Mouse (Mus musculus): ENCODE measurements at regions not wholly inside any gene's neighbourhood (a gene's known extent, or its start where the extent isn't known, plus 50 kb on each side); places are given as distances from the start of the nearest gene placed in this dataset.

DNA sequence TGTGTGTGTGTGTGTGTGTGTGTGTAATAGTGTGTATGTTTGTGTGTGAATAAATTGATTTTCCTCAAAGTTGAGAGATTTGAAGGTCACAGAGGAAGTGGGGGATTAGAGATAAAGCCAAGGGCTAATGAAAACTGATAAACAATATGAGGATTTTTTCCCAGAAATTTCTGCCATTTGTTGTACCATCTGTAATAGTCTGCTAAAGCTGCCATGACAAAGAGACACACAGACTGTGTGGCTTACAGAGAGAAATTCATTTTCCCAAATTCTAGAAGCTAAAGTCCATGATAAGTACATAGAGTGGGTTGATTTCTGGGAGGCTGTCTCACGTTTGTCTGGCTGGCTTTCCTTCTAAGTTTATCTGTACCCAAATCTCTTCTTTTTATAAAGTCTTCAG lies 259.6 kb downstream of the Ndufa4 start:
- no peak for ATAC-seq (ENCODE audit: insufficient number of reproducible peaks, low FRiP score, low TSS enrichment)

DNA sequence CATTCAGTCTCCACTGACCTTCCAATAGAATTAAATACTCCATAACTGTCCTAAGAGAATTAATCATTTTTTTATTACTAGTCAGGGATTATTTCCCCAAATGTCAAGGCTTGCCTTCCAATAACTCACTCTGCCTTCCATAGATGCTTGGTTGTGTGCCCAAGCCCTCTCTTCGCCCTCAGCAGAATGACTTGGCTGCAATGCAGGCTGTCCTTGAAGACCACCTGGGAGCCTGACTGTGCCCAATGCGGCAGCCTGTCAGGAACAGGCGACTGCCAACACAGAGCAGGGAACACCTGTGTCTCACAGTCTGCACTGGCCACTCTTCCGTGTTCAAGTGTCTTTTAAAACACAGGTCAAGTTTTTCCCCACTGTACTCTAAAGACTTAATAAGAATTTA lies 294.0 kb downstream of the Ndufa4 start:
- ATAC-seq (ENCODE audit: insufficient number of reproducible peaks, low FRiP score, low TSS enrichment), result no peak

DNA sequence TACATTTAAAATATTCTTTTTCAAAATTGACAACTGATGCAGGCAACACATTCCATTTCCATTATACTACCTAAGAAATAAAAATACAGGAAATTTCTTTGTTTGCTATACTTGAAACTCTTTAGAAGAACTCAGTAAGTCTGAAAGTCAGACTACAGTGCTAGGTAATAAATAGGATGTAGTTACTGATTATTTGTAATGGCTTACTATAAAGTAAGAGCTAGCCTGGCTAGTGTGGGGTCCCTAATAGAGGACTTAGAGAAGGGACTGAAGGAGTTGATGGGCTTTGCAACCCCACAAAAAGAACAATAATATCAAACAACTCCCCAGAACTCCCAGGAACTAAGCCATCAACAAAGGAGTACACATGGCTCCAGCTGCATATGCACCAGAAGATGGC lies 299.1 kb downstream of the Ndufa4 start:
- no peak for ATAC-seq (ENCODE audit: insufficient number of reproducible peaks, low FRiP score, low TSS enrichment)

DNA sequence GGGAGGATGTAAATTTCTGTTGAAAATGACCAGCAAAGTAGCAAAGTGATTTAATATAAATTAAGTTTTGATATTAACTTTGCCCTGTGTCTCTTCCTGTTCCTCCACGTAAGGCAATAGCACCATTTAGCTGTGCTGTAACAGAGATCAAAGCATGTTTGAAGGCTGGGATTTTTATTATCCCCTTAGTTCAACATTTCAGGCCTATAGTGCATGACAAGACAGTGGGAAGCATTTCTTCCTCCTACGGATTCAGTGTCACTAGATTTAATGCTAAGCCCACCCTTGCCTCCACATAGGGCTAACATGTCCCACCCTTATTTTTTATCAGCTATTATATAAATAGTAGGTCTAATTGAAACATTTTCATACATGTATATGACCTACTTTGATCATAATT lies 299.6 kb downstream of the Ndufa4 start:
- ATAC-seq (ENCODE audit: insufficient number of reproducible peaks, low FRiP score, low TSS enrichment), result no peak

DNA sequence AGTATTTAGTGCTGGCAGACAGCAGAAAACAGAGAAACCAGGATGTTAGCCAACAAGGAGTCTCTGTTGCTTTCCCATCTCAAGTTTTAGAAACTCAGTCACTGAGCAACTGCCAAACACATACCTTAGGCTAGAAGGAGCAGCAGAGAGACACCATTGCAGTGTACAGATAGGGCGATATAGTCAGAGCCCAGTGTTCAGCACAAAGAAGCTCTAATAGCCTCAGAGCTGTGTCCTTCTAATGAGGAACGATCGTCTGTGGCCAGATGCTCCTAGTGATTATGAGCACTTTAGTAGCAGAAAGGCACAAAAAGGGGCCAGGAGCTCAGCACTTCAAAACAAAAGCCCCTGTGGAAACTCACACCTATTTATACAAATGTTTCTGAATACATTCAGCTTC lies 301.2 kb downstream of the Ndufa4 start:
- ATAC-seq (ENCODE audit: insufficient number of reproducible peaks, low FRiP score, low TSS enrichment), result no peak

DNA sequence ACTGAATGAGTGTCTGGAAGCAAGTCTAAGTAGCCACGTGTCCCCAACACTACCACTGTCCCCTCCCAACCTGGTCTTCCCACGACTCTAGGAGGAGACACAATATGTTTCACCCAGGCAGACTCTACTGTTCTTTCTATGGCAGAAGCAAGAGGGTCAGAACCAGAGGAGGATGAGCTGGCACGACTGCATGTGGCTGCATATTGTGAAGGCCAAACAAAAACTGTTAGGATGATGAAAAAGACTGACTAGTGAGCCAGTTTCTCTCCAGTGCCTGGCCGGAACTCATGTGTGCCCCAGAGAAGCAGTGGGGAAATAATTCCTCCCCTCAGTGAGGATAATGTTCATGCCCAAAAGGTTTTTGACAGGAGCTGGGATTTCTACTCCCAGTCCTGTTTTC lies 301.8 kb downstream of the Ndufa4 start:
- ATAC-seq (ENCODE audit: insufficient number of reproducible peaks, low FRiP score, low TSS enrichment), result no peak

DNA sequence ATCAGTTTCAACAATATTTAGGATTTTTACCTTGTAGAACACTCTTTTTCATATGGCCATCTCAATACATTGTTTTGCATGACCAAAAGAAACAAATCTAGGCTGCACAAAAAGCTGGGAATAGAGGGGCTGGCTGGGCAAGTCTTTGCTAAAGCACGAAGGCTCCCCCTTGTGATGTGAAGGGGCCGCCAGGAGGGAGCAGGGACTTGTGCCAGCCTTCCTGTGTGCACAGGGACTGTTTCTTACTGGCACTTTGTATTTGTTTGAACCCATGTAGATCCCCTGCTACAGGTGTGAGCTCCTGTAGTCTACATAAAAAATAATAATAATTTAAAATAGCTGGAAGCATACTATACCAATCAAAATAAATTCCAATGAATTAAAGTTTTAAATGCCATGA lies 312.4 kb downstream of the Ndufa4 start:
- no peak for ATAC-seq (ENCODE audit: insufficient number of reproducible peaks, low FRiP score, low TSS enrichment)

DNA sequence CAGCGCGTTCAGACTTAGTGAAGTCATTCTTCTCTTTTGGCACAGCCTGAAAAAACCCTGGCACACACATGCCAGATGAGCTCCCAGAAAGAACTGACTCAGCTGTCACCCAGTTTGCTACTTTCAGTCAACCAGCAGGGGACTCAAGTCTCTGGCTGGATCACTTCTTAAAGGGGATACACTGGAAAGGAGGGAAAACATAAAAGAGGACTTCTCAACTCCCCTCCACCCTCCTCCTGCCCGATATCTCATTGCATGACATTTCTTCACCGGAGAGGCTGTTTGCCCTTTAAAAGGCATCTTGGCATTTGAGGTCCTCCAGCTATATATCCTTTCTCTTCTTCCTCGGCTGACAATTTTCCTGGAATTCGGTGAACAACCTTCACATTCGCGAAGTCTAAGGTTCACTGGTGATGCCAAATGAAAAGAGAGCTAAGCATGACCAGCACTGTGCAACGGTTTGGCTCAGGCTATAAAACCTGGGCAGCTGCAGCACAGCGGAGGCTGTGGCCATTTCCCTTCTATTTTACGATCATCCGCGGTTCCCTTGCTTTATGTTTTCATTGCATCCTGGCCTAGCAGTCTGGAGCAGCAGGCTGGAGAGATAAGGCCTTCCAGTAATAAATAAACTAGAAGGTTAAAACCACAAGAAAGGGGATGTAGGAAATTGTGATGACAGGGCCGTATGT lies 313.6 kb downstream of the Ndufa4 start:
- peak; percentile 59 for ATAC-seq (ENCODE audit: insufficient number of reproducible peaks, low FRiP score, low TSS enrichment)

DNA sequence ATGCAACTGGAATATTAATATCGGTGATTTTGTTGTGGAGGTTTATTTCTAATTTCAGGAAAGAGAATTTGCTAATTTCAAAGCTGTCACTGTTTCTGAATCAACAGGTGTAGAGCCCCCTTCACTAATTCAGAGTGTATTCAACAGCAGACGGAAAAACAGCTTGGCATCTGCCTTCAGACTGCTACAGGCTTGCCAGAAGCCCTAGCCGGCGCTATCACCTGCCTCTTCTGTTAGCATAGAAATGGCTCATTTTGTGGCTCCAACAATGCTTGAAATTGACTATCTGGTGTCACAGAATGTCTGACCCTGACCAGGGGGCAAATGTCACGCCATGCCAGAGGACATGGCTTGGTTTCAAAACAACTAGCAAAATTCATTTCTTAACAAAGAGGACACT lies 331.2 kb downstream of the Ndufa4 start:
- no peak for ATAC-seq (ENCODE audit: insufficient number of reproducible peaks, low FRiP score, low TSS enrichment)

DNA sequence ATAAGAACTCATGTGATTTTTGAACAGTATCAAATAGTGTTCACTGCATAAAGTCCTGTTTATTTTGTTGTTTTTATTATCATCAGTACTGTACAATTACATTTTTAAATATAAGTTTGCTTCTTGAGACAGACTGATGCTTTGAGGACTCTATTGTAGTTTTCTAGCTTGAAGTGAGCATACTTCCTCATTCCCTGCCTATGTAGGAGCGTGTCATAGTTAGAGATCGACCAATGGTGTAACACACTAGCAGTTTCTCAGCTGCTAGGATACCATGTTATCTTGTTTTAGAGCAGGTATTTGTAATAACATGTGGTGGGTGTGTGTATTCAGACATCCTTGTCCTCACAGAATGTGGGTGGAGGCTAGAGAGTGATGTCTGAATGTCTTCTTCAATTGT lies 342.1 kb downstream of the Ndufa4 start:
- ATAC-seq (ENCODE audit: insufficient number of reproducible peaks, low FRiP score, low TSS enrichment), result no peak

DNA sequence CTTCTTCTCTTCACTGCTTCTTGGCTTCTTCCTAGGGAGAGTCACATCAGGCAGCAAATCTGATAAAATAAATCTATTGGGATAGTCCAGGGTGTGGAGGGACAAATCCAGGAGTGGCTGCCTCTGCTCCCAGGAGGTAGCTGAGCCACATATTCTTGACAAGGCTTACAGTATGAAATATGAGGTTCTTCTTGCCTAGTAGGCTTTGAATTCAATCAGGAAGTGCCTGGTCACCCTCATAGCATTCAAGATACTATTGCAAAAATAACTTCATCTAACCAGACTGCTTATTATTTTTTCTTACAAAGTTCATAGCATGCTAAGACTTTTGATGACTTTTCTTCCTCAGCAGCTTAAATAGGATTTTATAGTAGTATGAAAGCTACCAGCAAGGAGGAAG lies 356.8 kb downstream of the Ndufa4 start:
- no peak for ATAC-seq (ENCODE audit: insufficient number of reproducible peaks, low FRiP score, low TSS enrichment)

DNA sequence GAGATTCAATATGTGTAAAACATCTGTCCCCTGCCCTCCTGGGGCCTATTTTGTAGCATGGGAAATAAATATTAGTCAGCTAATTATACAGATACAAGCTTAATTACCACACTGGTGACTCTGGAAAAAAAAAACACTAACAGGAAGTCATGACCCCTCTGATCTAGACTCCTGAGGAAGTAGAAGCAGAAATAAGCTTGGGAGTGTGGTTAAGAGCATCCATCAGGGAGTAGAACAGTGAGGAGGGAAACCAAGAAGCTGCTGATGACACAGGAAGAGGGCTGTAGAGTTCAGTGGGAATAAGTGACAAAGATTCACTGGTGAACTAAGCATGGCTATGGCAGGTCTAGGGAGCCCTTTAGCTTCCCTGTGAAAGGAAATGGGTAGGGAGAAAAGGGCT lies 360.0 kb downstream of the Ndufa4 start:
- no peak for ATAC-seq (ENCODE audit: insufficient number of reproducible peaks, low FRiP score, low TSS enrichment)

DNA sequence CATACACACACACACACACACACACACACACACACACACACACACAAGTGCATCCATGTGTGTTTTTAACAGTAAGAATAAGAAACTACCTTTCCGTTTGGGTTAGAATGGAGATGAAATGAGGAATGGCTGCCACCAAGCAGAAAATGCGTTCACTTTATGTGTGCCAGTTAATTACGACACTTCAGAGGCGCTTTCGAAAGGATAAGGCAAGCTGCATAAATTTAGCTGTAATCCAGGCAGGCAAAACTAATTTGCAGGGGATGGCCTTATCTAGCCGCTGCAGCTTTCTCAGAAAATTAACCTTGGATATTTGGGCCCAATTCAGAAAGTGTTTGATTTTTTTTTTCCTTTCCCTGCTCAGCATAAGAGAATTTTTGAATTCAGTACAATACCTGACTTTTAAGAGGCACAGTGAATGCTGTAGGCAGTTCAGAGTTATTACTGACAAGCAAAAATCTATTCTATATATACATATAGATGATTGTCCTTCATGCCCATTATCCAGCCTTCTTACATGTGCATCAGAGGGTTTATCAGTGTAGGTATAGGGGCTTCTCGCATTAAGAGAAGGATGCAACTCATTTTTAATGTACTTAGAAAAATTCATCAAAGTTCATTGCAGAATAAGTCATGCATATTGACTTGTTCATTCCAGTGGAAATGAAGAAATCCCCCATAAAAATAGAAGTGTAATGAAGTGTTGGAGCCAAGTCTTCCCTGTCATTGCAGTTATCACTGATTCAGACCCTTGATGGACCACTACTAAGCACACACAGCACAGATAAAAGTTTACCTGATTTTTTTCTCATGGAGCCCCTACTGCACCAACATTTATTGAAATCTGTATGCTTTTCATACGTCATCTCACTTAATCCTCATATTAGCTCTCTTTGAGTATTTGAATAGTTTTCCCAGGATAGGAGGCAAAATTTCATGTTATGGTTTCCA lies 372.1 kb downstream of the Ndufa4 start:
- ATAC-seq (ENCODE audit: insufficient number of reproducible peaks, low FRiP score, low TSS enrichment), result no peak

DNA sequence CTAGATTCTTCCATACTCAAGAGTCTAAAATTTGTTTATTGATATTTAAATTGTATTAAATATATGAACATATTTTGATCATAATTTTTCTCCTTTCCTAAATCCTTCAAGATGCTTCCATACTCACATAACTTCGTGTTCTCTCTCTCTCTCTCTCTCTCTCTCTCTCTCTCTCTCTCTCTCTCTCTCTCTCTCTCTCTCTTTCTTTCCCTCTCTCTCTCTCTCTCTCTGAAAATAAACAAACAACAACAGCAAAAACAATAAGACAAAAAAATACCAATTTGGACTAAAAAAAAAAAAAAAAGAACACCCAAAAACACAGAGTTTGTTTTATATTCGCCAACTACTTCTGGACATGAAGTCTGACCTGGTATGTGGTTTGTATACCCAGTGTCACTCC lies 404.2 kb downstream of the Ndufa4 start:
- no peak for ATAC-seq (ENCODE audit: insufficient number of reproducible peaks, low FRiP score, low TSS enrichment)

DNA sequence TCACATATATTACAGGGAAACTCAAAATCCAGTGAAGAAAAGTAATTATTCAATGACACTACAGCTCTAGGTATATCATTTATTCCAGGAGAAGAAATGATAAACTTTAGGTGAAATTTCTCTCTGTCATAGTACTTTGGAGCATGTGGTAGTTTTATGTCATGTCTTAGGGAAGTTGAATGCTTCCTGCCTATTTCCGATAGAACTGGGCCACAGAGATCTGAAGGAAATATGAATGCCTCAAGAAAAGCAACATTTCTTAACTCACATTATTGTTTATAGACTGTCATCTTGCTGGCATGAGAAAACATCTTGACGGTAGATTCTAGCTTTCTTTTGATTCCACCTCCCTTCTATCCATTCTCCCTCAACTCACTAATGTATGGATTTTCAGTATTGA lies 412.9 kb downstream of the Ndufa4 start:
- ATAC-seq (ENCODE audit: insufficient number of reproducible peaks, low FRiP score, low TSS enrichment), result no peak

DNA sequence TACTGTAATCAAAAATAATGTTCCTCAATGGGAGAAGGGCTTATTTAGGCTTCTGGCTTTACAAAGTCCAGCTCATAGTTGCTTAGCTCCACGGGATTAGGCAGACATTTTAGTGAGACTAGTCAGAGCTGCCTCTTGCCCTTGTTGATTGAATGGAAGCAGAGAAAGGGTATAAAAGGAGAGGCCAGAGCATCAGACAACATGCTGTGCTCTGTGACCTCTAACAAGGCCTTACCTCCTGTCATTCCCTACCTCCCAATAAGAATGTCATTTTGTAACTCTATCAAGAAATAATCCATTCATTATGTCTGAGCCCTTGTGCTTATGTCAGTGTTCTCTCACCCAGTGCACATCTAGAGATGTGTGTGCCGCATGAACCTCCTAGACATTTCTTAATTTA lies 430.3 kb downstream of the Ndufa4 start:
- ATAC-seq (ENCODE audit: insufficient number of reproducible peaks, low FRiP score, low TSS enrichment), result no peak

All from cerebellum, adult (tissue).